Mouse (Mus musculus): ENCODE results near the gene Eml6.
"Not testable (repeated sequence)": the region's sequence is repeated elsewhere in the genome, so short reads cannot be mapped to it uniquely, and the experiment has no call there.

The Eml6 gene

DNA sequence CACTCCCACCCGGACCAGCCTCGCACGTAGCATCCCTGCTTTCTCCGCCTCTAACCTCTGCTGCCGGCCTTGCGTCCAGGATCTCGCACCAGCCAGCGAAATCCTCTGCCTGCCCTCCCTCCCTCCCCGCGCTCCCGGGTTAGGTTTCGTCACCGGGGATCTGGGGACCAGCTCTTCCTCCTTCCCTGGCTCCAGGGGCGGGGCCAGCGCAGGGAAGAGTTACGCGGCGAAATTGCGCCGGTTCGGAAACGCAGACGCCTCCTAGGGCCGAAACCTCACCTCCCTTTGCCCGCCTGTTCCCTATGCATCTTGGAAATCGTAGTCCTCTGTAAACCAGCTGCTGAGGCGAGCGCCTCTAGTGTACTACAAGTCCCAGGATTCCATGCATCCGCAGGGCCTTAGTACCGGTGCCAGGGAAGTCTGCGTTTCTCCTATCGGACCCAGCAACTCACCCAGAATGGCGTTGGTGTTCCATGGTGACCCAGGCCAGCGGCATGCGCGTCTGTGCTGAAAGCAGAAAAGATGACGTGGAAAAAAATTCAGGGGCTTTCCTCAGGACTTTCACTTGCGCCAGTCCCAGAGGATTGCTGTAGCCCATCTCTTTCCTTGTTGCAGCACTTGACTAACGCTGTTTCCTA, at the start of gene Eml6:
Gene Eml6, minus strand, starts transcription at position 199 of the 638 bp plus-strand sequence.
- DNase-seq, result peak; percentile 98

DNA sequence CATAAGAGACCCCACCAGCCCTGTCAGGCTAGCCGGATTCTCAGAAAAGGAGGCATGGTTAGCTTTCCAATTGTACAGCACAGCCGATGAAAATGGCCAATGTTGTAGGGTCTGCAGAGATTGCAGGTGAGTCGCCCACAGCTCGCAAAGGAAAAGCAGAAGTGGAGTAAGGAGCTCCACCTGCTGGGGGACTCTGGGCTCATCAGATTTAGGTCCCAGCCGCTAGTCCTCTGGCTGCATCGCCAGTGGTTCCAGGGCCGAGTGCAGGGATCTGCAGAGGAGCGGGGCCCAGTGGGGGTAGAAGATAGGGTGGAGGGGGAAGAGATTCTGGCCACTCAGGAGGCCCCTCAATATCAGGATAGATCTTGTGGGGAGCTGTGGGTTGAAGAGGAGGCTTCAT, 31.5 kb upstream of the Eml6 start:
- DNase-seq, result no peak

DNA sequence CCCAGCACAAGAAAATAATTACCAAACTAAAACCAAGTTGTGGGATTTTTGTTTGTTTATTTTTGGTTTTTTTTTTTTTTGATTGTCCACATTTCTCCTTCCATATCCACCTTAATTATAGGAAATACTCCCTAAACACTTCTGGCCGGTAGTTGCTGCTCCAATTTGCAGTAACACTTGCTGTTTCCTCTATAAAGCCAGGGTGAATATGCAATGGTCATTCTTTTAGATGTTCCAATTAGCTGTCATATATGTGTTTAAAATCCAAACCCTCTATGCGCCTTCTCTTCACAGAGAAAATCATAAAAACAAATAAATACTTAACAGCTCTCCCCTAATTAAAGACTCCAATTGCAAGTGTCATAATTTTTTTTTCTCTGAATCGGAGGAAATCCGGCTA, 689 bp downstream of the Eml6 start:
- peak; percentile 51 for DNase-seq

DNA sequence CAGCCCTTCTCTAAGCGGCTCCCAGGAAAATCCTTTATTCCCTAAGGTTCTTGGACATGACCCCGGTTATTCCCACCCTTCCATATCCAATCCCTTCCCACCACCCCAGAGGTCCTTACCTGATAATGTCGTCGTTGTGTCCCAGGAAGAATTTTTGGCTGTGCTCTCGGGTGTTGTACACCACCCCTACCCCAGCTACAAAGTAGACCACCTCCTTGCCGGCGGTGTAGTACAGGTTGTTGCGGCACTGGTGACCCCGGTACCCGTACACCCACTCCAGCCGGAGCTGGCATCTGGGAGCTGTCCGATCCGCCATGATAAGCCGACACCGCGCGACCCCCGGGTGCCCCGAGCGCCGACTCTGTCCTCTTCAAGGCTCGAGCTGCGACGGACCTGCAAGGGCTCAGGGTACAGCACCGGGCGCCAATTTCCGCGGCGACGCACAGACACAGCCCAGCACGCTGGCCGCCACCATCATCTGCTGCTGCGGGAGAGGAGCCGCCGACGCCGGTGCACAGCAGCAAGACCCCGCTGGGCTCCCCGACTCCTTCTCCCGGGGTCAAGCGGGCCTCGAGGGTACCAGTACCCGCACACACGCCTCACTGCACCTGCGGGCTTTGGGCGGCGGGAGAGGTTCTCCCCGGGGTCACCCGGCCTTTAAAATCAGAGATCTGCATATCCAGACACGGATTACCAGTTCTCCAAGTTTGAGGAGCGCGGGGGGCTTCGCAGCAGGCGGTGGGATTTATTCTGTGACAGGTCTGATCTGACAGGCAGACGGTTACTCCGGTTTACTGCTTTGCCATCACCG, 1.4 kb downstream of the Eml6 start:
- peak; percentile 69 for DNase-seq

DNA sequence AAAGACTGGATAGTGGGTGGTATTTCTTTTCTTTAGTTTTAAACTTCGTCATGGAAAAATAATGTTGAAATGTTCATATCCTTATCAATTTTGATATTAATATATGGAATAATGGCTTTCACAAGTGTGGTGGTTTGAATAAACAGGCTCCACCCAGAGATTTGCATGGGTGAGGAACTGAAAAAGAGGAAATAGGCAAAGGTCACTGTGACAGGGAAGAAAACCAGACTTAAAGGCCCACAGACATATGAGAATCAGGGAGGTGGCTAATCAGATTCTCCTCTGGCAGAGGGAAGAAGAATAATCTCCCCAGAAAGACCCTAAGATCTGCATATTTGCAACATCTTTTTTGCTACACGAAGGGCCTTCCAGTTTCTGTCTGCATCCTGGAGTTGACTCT, 39.6 kb downstream of the Eml6 start:
- DNase-seq, result no peak

DNA sequence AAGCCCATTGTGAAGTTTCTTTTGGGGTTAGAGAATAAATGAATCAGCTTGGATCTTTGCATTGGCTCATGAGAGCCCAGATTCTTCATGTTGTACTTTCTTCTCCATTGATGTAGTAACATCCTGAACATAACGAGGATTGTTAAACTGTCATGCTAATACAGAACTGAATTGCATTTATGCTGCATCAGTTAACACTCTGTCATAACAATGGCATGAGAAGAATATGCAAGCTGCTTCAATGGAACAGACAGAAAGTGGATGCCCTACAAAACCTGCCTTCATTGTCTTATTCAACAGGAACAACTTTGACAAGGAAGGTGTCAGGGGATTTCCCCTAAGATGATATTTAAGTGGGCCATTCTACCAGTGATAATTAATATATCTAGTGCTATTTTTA, 57.0 kb downstream of the Eml6 start:
- no peak for DNase-seq

DNA sequence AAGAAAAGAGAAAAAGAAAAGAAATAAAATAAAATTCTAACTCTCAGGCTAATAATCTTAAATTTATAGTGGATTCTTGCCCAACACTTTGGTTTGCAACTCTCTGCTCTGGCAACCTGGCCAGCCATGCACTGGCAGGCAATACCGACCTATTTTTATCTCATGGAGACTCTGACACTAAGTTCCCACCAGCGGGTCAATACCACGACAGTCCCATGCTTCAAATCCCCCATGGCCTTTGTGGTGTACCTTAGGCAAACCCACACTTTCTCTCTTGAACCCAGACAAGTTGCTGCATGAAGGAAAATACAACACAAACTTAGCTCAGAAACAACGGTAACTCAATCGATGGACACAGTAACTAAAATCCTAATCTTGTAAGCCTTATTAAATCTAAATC, 66.5 kb downstream of the Eml6 start:
- no peak for DNase-seq

DNA sequence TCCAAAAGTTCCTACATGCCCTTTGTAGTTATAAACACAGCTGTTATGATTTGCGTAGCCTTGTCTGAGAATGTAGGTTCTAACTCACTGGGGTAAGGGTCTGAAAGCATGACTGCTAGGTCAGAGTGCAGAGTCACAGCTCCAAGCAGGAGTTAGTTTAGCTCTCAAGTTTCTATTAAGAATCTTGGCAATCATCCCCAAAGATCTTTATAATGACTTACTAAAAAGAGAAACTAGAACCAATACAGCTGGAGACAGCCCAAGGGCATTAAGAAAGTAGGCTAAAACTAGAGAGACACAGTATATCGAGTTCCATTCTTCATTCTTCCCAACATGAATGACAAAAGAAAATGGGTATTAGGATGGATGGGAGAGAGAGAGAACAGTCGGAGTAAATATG, 81.2 kb downstream of the Eml6 start:
- DNase-seq, result no peak

DNA sequence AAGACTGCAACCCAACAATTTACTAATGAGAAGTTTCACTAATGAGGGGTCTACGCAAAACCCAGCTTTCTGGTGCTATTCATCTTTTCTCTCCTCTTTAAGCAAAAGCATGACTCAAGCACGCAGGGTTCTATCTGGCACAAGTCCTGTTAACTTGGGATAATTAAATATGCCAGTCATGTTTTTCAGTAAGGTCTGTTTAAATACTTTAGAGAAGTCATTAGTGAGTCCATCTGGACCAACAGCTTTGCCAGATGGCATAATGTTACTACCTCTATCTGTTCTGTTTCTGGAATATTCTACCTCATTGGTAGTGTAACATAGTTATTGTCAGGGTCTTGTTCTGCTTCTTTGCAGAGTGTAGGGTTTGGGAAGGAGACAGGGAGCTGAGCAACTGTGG, 101.5 kb downstream of the Eml6 start:
- peak; percentile 49 for DNase-seq

DNA sequence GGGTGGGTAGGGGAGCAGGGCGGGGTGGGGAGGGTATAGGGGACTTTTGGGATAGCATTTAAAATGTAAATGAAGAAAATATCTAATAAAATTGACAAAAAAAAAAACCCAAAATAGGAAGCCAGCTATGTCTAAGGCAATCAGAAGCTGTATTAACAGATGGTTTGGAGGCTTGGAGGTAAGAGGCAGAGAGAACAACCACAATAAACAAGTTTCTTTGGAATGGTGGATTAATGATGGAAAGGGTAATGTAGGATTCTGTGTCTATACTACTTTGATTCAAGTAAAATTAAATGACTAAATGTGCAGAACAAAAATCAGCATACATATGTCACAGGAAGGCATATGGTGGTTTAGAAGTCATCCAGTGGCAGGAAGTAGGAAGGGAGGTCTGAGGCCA, 102.0 kb downstream of the Eml6 start:
- DNase-seq, result no peak

DNA sequence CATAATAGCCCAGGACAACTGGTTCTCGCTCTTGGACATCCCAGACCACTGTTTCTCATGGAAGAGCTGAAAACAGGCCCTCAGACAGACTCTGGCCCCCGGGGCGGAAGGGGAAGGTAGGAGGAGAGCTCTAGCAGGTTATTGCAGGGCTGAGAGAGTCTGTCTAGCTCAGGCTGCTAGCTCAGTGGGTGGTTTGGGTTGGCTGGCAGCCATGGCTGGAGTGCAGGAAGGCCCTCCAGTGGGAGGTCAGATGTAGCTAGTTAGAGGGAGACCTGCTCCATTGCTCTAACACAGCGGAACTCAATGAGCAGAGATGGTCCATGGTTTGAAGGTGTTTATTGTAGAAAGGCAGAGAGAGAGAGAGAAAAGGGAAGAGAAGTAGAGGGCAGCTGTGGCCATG, 112.7 kb downstream of the Eml6 start:
- DNase-seq, result peak; percentile 31

DNA sequence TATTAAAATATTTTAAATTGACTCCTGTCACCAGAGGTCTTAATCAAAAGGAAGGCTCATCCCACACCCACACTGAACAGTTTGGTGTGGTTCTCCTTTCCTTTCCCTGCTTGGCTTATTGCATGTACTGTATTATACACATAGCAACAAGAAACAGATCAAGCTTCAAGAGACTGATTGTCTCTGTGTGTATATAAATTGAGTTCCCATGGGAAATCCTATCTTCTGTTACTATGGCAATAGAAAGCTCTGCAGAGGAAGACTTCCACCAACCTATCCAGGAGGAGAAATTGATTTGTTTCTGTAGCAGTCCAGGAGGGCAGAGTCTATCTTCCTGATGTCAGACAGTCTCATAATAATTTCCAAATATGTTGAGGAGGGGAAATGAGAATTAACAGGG, 116.5 kb downstream of the Eml6 start:
- DNase-seq, result no peak

DNA sequence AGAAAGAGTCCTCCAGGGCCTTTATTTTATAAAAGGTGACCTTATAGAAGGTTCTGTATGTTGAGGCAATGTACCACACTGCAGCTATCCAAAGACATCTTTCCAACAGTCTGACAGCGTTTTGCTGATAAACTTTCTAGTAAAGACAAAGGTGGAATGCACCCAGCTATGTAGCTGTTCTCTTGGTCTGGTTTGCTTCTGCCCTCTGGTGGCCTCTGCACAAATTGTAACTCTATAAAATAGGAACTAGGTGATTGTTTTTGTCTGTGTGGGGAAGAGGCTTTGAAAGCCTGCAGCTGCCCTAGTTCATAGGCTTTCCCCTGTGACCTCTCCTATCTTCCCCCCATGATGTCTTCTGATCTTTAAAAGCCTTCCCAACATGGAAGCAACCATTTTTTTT, 140.7 kb downstream of the Eml6 start:
- peak; percentile 70 for DNase-seq

DNA sequence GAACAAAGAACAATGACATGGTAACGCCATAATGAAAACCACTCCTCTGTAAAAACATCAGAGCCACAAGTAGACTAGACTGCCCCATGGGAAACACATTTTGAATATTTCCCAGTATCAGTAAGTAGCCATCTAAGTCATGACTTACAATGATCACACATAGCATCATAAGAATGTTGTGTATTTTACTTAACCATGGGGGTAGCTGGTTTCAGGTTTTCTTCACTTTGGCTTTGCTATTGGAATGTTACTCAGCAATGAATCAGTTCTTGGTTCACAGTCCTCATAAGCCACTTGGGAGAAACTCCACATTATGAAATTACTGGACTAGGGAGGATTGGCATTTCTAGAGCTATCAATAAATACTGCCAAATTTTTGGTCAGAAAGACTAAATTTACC, 141.5 kb downstream of the Eml6 start:
- DNase-seq, result no peak

DNA sequence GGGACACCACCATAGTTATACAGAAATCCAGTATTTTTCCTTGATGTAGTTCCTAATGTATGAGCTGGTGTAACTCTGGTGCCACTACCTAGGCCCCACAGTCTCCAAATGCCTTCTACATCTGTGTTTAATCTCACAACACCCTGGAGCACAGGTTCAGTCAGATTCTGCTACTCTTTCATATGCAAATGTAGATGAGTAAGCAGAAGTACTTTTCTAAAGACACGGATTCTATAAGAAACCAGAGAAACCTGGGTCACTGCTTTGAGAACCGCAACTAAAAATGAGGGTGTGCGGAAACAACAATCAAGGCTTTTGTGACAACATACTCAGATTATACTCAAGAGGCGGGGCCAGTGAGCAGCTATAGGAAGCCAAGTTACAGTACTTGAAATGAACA, 142.8 kb downstream of the Eml6 start:
- DNase-seq, result no peak

DNA sequence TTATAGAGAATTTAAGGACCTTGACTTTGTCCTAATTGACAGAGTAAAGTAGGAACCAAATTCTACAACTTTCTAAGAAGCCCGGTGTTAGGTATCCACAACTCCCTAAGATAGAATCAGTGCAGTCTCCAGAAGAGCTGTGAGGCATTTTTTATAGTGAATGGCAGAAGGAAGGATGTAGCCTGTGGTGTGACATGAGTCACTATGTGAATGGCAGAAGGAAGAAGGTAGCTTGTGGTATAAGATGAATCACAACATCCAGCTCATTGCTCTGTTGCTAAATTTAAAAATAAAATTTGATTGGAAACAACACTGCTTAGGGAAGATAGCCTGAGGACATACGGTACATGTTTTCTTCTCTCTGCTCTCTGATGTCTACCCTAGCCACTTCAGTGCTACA, 146.2 kb downstream of the Eml6 start:
- DNase-seq, result no peak

DNA sequence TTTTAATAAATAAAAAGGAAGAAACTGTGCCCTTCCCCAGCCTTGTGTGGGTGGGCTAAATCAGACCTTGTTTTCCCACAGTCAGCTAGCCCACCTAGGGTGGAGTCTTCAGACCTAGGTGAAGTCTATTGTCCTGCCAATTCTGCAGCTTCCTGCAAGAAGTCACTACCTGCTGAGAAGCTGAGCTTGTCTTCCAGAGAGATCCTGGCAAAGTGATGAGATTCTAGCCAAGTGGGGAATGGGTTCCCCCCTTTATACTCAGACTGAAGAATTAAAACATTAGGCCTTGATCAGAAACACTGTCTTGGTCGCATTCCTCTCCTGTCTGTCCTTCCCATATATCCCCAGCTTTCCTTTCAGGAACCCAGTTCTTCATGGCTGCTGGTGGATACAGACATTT, 147.9 kb downstream of the Eml6 start:
- no peak for DNase-seq

DNA sequence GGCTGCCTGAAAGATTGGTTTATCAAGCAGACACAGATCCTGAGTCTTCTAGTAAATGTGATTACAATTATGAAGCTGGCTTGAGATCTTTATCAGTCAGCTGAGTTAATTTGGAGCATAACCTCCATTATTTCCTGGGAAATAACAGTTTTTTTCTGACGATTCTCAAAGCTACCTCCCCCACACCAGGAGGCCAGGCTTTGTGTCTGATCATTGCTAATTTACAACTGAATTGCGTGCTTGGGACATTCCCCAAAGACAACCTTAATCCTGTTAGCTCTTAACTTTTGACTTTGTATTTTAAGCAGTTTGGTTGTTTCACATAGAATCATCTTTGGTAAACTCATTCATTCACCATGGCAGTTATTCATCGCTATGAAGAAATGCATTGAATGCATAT, 148.6 kb downstream of the Eml6 start:
- no peak for DNase-seq

DNA sequence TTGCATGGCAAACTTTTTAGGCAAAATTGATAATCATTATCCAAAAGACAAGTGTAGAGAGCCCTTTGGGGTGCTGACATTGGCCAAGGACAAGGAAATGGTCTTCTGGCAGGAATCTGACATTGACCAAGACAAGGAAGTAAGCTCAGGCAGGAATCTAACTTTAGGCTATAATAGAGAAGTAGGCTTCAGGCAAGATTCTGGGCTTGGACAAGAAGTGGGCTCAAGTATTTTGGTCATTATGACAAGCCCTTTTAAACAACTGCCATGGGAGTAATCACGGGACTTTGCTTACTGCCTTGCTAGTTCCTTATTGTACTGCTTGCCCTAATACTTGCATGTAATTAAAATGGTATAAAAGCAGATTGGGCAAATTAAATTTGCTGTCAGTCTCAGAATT, 151.1 kb downstream of the Eml6 start:
- DNase-seq, result not testable (repeated sequence)

DNA sequence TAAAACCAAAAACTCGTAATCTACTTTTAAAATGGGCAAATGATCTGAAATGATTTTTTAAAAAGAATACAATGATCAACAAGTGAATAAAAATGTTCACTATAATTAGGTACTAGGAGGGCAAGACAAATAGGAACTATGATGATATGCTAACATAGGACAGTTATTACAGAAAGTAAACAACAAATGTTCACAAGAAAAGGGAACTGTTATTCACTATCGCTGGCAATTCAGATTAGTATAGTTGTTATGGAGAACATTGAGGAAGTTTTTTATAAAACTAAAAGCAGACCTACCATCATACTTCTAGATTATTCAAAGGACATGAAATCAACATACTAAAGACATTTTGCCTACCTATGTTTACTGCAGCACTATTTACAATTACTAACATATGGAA, 155.7 kb downstream of the Eml6 start:
- no peak for DNase-seq

DNA sequence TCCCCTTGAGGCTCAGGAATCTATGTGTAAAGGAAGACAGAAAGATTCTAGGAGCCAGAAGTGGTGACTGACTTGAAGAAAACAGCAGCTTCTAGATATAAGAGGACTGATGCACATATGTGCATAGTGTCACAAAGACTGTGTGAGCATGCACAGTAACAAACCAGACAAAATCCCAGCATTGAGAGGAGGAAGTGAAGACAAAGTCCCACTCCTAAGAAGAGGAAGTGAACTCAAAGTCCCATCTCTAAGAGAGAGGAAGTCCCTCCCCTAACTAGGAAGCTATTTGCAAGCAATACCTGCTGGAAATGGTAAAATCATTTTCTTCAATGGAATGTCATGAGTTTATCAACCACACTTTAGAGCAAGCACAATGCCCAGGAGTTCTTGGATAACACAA, 161.6 kb downstream of the Eml6 start:
- DNase-seq, result no peak

DNA sequence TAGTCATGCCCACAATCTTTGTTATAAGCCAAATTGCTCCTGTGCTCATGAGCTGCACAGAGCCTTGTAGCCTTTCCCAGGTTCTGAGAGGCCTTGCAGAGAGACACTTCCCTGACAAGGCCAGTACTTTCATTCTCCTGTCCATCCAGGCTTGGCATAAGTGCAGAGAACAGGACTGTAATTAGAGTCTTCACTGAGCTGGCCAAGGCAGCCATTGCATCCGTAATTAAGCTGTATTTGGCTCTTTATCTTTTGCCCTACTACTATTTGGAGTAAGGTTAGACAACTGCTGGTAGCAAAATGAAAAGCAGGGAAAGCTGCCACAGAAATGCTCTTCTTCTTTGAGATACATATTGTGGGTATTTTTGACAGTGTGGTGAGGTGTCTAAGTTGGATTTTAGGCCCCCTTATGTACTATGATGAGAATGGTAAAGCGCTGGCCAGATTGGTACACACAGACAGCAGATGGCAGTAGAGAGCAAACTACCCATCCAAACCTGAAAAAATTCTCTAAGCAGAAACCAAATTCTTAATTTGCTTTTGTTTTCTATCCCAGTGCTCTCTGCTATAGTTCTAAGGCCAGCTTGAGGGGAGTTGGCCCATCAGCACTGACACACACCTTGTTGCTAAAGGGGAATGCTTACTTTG, 164.0 kb downstream of the Eml6 start:
- peak; percentile 44 for DNase-seq

DNA sequence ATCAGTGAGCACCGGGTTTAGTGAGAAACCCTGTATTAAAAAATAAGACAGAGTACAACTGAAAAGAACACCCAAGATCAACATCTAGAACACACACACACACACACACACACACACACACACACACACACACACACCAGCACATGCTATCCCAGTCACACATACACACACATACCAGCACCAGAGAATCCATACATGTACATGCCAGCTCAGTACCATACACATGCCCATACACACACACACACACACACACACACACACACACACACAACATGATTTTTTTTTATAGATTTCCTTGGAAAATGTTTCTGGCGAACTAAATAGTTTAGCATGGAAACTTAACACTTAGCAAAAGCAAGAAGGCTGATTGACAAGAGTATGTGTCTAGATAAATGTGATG, 164.8 kb downstream of the Eml6 start:
- no peak for DNase-seq

DNA sequence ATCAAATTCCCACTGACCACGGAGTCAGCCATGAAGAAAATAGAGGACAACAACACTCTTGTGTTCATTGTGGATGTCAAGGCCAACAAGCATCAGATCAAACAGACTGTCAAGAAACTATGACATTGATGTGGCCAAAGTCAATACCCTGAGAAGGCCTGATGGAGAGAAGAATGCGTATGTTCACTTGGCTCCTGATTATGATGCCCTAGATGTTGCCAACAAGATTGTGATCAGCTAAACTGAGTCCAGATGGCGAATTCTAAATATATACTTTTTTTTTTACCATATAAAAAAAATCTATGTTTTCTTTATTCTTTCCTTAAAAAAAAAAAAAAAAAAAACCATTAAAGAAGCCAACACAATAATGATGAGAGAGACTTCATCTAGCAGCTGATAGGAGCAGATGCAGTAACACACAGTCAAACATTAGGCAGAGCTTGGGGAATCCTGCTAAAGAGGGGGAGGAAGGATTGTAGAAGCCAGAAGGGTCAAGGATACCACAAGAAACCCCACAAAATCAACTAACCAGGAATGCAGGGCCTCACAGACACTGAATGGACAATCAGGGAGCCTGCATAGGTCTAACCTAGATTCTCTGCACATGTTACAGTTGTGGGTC, 185.1 kb downstream of the Eml6 start:
- no peak for DNase-seq
